Mouse (Mus musculus): ENCODE data around the gene Gm4559. TPM values are rescaled to one million over a fixed set of nuclear protein-coding genes. Genes with fewer than 3 reads are reported as not detected.
"Not testable (repeated sequence)": the region's sequence is repeated elsewhere in the genome, so short reads cannot be mapped to it uniquely, and the experiment has no call there.

The Gm4559 gene
- total RNA-seq, 2 experiments from 2014 or later = not detected

DNA sequence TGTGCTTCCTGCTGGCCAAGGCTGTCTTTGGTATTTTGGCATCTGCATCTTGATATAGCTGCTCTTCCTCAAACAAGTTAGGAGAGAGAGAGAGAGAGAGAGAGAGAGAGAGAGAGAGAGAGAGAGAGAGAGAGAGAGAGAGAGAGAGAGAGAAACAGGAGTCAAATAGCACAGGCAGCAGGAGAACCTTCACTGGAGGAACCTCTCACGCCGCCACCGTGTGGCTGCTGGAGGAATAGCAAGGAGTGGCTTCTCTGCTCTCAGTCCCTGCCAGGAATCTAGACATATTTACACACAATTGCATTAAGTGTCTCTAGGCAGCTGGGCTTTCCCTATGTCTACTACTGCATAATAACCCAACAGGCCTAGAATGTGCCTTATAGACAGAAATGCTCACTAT is 4.0 kb upstream of the Gm4559 start:
- peak; percentile 73 to 86 for DNase-seq

DNA sequence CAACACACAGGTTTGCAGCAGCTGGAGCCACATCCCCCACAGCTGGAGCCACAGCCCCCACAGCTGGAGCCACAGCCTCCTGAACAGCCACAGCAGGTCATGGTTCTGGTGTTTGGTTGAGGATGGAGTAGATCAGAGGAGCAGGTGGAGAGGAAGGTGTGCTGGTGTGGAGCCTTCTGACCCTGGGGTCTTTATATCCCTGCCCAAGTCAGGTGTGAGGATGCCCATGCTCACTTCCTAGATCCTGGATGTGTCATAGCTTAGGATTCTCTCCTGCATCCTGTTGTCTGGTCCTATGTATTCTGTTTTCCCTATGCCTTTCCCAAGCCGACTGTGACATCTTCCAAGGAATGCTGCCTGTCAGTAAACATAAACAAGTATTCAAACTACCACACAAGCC is 15.9 kb downstream of the Gm4559 start, which contains the start of gene Gm2431:
TSS of gene Gm2431 (minus strand) at position 101 of the 400 bp plus-strand sequence.
- not testable (repeated sequence) for DNase-seq

DNA sequence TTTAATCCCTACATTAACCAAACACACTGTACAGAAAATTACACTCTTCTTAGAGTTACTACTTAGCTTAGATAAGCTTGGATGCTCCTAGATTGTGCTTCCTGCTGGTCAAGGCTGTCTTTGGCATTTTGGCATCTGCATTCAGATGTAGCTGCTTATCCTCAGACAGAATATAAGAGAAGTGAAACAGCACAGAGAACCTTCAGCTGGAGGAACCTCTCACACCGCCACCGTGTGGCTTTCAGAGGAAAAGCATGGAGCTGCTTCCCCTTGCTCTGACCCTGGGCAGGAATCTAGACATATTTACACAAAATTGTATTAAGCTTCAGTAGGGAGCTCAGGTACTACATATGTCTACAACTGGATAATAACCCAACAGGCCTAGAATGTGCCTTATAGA is 18.6 kb downstream of the Gm4559 start:
- DNase-seq = peak; percentile 36 to 61

DNA sequence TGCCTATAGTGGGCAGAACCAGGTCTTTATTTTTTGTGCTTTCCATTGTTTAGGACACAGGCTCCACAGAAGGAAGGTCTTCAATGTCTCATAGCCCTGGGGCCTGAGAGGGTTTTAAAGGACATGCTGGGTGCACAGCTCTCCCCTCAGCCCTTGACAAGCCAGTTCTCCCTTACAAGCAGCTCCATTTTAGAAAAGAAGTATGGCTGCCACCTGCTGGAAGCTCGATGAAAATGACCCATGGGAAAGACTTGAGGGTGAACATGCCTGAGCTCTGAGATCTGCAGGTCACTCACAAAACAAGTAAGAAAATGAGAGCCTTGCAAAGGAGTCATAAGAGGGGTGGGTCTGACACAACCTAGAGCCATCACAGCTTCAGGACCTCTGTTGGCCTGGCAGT is 24.3 kb downstream of the Gm4559 start:
- DNase-seq = peak; percentile 28 to 57

DNA sequence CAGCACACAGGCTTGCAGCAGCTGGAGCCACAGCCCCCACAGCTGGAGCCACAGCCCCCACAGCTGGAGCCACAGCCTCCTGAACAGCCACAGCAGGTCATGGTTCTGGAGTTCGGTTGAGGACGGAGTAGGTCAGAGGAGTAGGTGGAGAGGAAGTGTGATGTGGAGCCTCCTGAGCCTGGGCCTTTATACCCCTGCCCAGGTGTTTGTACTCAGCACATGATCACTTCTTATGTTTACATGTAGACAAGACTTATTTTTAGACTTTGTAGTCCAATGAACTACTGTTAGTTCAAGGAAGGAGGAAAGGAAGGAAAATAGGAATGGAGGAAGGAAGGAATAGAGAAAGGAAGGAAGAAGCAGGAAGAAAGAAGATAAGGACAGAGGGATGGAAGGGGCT is 33.2 kb downstream of the Gm4559 start, which contains the start of gene Gm40460:
TSS of gene Gm40460 (minus strand) at position 101 of the 400 bp plus-strand sequence.
- no peak for DNase-seq

DNA sequence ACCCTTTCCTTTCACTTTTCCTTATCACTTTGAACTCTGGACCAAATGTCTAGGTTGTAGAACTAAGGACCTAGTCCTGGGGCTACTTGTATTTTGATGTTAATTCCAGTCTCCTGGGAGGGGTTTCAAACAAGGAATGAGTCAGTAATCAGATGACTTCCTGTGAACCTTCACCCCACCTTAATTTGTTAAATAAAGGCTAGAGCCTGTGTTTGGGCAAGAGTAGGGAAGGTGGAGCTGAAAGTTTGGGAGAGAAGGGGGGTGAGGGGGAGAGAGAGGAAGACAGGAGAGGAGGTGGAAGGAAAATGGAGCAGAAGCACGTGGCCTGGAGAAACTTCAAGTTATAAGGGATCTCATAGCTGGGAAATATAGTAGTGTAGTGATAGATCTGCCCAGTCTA is 42.6 kb downstream of the Gm4559 start:
- no peak for DNase-seq

DNA sequence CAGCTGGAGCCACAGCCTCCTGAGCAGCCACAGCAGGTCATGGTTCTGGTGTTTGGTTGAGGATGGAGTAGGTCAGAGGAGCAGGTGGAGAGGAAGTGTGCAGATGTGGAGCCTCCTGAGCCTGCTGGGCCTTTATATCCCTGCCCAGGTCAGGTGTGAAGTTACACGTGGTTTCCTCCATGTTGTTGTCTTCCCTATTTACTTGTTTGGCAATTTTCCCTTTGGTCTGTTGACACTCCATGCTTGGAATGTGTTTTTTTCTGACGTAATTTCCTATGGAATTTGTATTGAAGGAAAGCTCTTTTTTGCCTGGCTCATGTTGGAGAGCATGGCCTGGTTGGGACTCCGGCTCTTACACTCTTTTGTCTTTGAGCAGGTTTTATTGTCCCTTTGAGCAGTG is 44.3 kb downstream of the Gm4559 start, which contains the start of gene Krtap5-5:
TSS of gene Krtap5-5 (minus strand) at position 101 of the 400 bp plus-strand sequence.
- not testable (repeated sequence) for DNase-seq

DNA sequence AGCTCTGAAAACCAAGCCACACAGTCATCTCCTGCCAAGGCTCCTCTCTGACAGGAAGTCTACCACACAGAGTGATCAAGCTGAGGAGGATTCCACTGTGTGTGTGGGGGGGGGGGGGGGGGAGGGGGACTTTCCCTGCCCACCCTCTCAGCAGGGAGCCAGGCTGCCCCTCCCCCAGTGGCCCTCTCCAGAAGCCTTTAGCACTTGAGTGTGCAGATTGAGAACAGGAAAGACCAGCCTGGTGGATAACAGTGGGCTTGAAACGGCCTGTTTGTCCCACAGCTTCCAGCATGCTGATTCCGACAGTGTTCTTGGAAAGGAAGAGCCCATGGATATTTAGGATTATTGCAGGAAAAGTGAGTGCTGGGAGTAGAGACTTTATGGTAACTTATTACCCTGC is 49.6 kb downstream of the Gm4559 start:
- no peak for DNase-seq

Other genes with a start within 250 kb of the Gm4559 start
- 10 to 100 TPM; 48.1 to 58.4 TPM for gene Mob2, start 213.3 kb downstream of the Gm4559 start, total RNA-seq (2021)
- 10 to 100 TPM in 1 of 2 experiments, 1 to 10 TPM in 1; 7.4 to 28.9 TPM for gene Dusp8, start 178.5 kb downstream of the Gm4559 start, total RNA-seq (2021)
- not detected for gene Gm45618, start 153.6 kb downstream of the Gm4559 start, total RNA-seq (2021)
- not detected for gene Gm39115, start 138.3 kb downstream of the Gm4559 start, total RNA-seq (2021)
- not detected for gene Gm45337, start 129.8 kb downstream of the Gm4559 start, total RNA-seq (2021)
- not detected for gene Gm29735, start 117.2 kb downstream of the Gm4559 start, total RNA-seq (2021)
- not detected for gene Gm4553, start 108.6 kb downstream of the Gm4559 start, total RNA-seq (2021)
- not detected for gene Krtap5-2, start 98.4 kb downstream of the Gm4559 start, total RNA-seq (2021)
- not detected for gene Gm10153, start 84.0 kb downstream of the Gm4559 start, total RNA-seq (2021)
- not detected for gene Krtap5-3, start 73.0 kb downstream of the Gm4559 start, total RNA-seq (2021)
- gene Gm7579, start 62.5 kb downstream of the Gm4559 start, total RNA-seq (2021) = not detected
- not detected for gene Krtap5-5, start 44.4 kb downstream of the Gm4559 start, total RNA-seq (2021)
- gene Gm40460, start 33.3 kb downstream of the Gm4559 start, total RNA-seq (2021) = not detected
- gene Gm2431, start 16.0 kb downstream of the Gm4559 start, total RNA-seq (2021) = not detected
- gene Krtap5-1, start 22.8 kb upstream of the Gm4559 start, total RNA-seq (2021) = not detected
- not detected for gene Krtap5-4, start 29.2 kb upstream of the Gm4559 start, total RNA-seq (2021)
- 1 to 10 TPM; 3.0 to 4.4 TPM for gene Ifitm10, start 99.4 kb upstream of the Gm4559 start, total RNA-seq (2021)
- gene Gm49369, start 108.3 kb upstream of the Gm4559 start, total RNA-seq (2021) = 1 to 10 TPM; 2.6 to 3.3 TPM
- gene Ctsd, start 113.7 kb upstream of the Gm4559 start, total RNA-seq (2021) = 1,000 to 10,000 TPM in 1 of 2 experiments, 100 to 1,000 TPM in 1; 932 to 1,123 TPM
- not detected for gene Syt8, start 160.5 kb upstream of the Gm4559 start, total RNA-seq (2021)
- gene Tnni2, start 167.4 kb upstream of the Gm4559 start, total RNA-seq (2021) = under 1 TPM; 0.50 to 0.89 TPM
- 10 to 100 TPM; 16.8 to 23.1 TPM for gene Lsp1, start 186.4 kb upstream of the Gm4559 start, total RNA-seq (2021)
- 1 to 10 TPM in 1 of 2 experiments, under 1 TPM in 1; 0.40 to 1.2 TPM for gene Tnnt3, start 224.5 kb upstream of the Gm4559 start, total RNA-seq (2021)